Mouse (Mus musculus) erythroblast, embryonic 14.5 days (primary cell): ENCODE results near the gene Ticrr.

ENCODE experiments used
- GATA1 ChIP-seq: IDR thresholded peaks from 2 replicates; pipeline ENCODE4 v1.6.1; 2012; ENCODE audit warnings: low read length, inconsistent platforms, mixed read lengths
- TAL1 ChIP-seq: IDR thresholded peaks from 3 replicates; pipeline ENCODE4 v1.6.1; 2012; ENCODE audit warnings: low read length, inconsistent platforms, mixed read lengths

DNA sequence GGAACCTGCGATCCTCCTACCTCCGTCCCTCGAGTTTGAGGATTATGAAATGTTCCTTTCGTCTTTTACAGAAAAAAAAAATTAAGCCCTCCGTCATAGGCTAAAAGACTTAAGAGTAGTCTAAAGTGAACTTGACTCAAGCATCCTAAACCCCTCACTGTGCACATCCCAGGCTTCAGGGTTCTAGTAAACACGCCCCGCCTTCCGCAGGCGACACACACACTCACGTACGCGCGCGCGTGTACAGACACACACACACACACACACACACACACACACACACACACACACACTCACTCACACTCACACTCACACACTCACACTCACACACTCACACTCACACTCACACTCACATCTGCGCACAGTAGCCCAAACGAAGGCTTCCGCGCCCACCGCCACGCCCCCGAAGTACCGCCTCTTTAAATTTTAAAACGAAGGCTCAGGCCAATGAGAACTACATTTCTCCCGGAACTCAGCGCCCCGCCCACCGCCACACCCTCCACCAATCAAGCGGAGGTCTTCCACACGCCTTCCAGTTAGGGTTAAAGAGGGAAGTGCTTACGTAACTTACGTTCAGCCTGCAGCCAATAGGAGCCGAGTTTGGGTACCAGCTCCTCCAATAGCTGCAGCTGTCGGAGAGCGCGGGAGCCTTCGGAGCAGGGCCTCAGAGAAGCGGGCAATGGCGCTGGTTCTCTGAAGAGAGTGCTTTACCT lies at the start of gene Ticrr:
- no peak for TF ChIP-seq GATA1
- no peak for TF ChIP-seq TAL1
